Mouse (Mus musculus) spleen, embryonic (tissue): ENCODE results near the gene Arl4c.

Experiments
- CTCF ChIA-PET: fragments of 350-600 bp; sonication (Branson Sonifier 250); formaldehyde crosslinking; loops from one replicate; lab custom pipeline; 2022; lab: Charles Lee

The Arl4c gene

GRCm38 (mm10) chr1:88625190-88625589 lies 76.8 kb downstream of the Arl4c start:
- CTCF ChIA-PET, result interaction anchor here (0.5 kb wide), 1 partner anchor 53 kb away, joined by 3 read pairs; no protein-coding TSS in a partner anchor

DNA sequence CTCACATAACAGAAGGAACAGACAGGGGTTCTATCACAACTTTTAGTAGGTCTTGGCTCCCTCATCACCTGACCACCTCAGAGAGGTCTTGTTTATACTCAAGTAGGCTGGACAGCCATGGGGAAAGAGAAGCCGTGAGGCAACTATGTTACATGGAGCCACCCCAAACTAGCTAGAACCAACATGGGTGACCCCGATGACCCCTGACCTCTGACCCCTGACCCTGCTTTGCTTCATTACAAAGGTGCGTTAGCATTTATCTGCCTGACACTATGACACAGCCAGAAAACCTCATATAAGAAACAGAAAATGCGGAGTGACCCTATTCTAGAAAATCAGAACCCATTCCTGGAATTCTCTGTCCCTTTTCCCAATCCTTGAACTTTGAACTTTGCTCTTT lies 77.6 kb downstream of the Arl4c start:
- CTCF ChIA-PET, result no interaction called here

DNA sequence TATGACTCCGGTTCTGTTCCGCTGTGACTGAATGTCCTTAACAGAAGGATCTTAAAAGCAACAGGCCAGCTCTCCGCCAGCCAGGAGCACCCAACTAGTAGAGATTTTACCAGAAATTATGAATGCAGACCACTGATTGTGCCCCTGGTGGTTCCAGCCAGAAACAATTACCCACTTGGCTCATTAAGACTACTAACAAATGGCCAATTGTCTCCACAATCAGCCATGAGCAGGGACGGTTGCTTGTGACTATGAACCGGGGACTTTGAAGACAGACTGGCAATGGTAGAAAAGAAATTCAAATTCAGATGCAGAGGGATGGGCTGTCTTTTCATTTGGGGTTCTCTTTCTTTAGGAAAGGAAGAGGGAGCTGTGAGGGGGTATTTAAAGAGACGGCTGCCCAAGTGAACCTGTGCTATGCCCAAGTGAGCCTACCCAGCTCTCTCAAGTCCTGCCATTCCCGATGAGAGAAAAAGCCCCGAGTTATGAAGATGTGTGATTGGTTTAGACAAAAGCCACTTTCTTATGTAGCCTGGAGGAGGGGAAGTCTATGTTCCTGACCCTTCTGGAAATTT lies 78.4 kb downstream of the Arl4c start:
- CTCF ChIA-PET, result no interaction called here
